Mouse (Mus musculus) E14TG2a.4 (cell line): ENCODE measurements around the gene Minos1.

Source experiments
- CTCF ChIP-seq: conservative IDR thresholded peaks from 2 replicates; pipeline ENCODE4 v1.5.1; 2014; ENCODE audit warnings: low read length
- NANOG ChIP-seq: IDR thresholded peaks from 2 replicates; pipeline ENCODE4 v1.6.1; 2014; ENCODE audit warnings: borderline replicate concordance, low read length, mixed read lengths
- POU5F1 ChIP-seq: IDR thresholded peaks from 2 replicates; pipeline ENCODE4 v1.6.1; 2014; ENCODE audit warnings: low read length, borderline replicate concordance

DNA sequence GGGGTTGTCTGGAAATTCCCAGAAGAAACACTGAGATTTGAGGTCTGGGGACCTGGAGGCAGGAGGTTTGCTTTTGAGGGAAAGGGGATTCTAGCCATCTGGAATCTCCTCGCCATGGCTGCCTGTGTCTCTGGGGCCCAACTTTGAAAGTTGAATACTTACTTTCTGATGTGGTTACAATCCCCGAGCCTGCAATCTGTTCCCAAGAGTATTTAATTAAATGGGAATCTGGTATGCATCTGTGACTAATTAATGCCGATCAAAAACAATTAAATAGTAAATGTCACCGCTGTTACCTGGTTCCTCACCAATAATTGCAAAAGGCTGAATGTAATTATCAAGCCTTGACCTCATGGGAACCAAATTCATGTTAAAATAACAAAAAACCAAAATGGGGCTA is 13.7 kb upstream of the Minos1 start:
- TF ChIP-seq CTCF (no peak), NANOG (no peak), POU5F1 (no peak)
